Mouse (Mus musculus) testis, adult 2 months (tissue): Measurements from ENCODE around the gene Krtap9-1. TPM values are rescaled to one million over a fixed set of nuclear protein-coding genes. Genes with fewer than 3 reads are reported as not detected.

Experiments
- H3K27ac ChIP-seq: fragments of 200-500 bp; 2 replicates; pipeline ENCODE4 v1.5.1; 2012; ENCODE audit warnings: low read depth, low read length; ENCODE audit not compliant: control insufficient read depth, insufficient read depth
- H3K27me3 ChIP-seq: fragments of 200-500 bp; 2 replicates; pipeline ENCODE4 v1.6.1; 2012; ENCODE audit warnings: mild to moderate bottlenecking, low read length, moderate library complexity; ENCODE audit not compliant: control insufficient read depth, insufficient read depth
- H3K36me3 ChIP-seq: fragments of 200-500 bp; 2 replicates; pipeline ENCODE4 v1.6.1; 2012; ENCODE audit warnings: mild to moderate bottlenecking, low read length; ENCODE audit not compliant: control insufficient read depth, insufficient read depth
- H3K4me1 ChIP-seq: fragments of 200-500 bp; 2 replicates; pipeline ENCODE4 v1.6.1; 2012; ENCODE audit warnings: low read length; ENCODE audit not compliant: control insufficient read depth, insufficient read depth
- H3K4me3 ChIP-seq: fragments of 200-500 bp; 2 replicates; pipeline ENCODE4 v1.5.1; 2012; ENCODE audit warnings: low read depth, mild to moderate bottlenecking, low read length, moderate library complexity, mixed read lengths; ENCODE audit not compliant: control insufficient read depth
- CTCF ChIP-seq: fragments of 200-500 bp; IDR thresholded peaks from 2 replicates; pipeline ENCODE4 v1.5.1; 2012; ENCODE audit warnings: low read depth, mild to moderate bottlenecking, inconsistent platforms, low read length, moderate library complexity; ENCODE audit not compliant: control insufficient read depth, insufficient read depth, insufficient replicate concordance
- POLR2A ChIP-seq: fragments of 200-500 bp; IDR thresholded peaks from 2 replicates; pipeline ENCODE4 v1.6.1; 2012; ENCODE audit warnings: low read depth, mild to moderate bottlenecking, inconsistent platforms, low read length, moderate library complexity; ENCODE audit not compliant: control insufficient read depth
- polyA plus RNA-seq: library from polyadenylated mRNA; depleted of rRNA; stranded (reverse); fragments of >200 nt; gene quantifications from 2 replicates; pipeline ENCODE4 v1.2.3, GENCODE M21; 2012; rRNA removed

Gene Krtap9-1
- polyA plus RNA-seq, 1 experiment: not detected

DNA sequence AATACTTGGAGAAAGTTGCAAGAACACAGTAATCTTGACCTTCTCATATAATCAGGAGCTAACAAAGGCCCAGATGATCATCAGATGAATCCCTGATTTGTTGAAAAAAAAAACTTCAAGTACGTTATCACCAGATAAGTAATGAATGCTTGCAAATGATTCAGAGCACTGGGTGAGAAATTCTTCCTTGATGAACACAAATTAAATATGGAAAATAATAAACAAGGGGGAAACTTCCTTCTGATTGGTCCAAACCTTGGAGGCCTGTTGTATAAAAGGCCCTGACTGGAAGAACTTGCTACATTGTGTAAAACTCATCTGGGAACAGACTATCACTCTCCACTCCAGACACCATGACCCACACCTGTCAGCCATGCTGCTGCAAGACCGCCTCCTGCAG is 34.4 kb downstream of the Krtap9-1 start, which contains the start of gene Krtap31-1:
Krtap31-1 (plus strand) TSS at position 301 of the 400 bp plus-strand sequence.
- Histone ChIP-seq H3K27ac (no peak within 1 kb of the TSS), H3K27me3 (no peaks in the 10 kb centered on the region), H3K4me1 (no peaks in the 10 kb centered on the region), H3K36me3 (no peaks in the 10 kb centered on the region), H3K4me3 (no peak within 1 kb of the TSS)
- no peak for TF ChIP-seq CTCF
- no peak for TF ChIP-seq POLR2A

DNA sequence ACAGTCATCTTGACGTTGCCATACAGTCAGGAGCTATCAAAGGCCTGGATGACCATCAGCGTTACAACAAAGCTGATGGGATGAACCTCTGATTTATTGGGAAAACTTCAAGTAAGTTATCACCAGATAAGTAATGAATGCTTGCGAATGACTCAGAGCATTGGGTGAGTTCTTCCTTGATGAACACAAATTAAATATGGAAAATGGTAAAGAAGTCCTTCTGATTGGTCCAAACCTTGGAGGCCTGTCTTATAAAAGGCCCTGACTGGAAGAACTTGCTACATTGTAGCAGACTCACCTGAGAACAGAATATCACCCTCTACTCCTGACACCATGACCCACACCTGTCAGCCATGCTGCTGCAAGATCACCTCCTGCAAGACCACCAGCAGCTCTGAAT is 41.3 kb downstream of the Krtap9-1 start, which contains the start of gene Gm11565:
Gm11565 (plus strand) TSS at position 301 of the 400 bp plus-strand sequence.
- Histone ChIP-seq H3K4me3 (peak within 1 kb of the TSS; percentile 30), H3K4me1 (peaks cover 2% of the 10 kb centered on the region; the same call in 1 of the 2 replicates), H3K27ac (no peak within 1 kb of the TSS), H3K36me3 (no peaks in the 10 kb centered on the region), H3K27me3 (no peaks in the 10 kb centered on the region)
- TF ChIP-seq CTCF (no peak), POLR2A (no peak)

Other genes with a start within 250 kb of the Krtap9-1 start
- gene Krtap4-1, start 245.2 kb upstream of the Krtap9-1 start, polyA plus RNA-seq: not detected in 2 replicates
- gene Krtap4-2, start 238.3 kb upstream of the Krtap9-1 start, polyA plus RNA-seq: not detected in 2 replicates
- gene Krtap4-7, start 229.3 kb upstream of the Krtap9-1 start, polyA plus RNA-seq: not detected in 2 replicates
- gene Gm11555, start 223.2 kb upstream of the Krtap9-1 start, polyA plus RNA-seq: not detected in 2 replicates
- not detected in 2 replicates for gene Gm11563, start 214.4 kb upstream of the Krtap9-1 start, polyA plus RNA-seq
- gene Krtap4-6, start 207.4 kb upstream of the Krtap9-1 start, polyA plus RNA-seq: 0.15 TPM in 1 of 2 replicates, not detected in the other
- not detected in 2 replicates for gene Gm14190, start 182.6 kb upstream of the Krtap9-1 start, polyA plus RNA-seq
- not detected in 2 replicates for gene Gm14180, start 139.1 kb upstream of the Krtap9-1 start, polyA plus RNA-seq
- not detected in 2 replicates for gene Gm11595, start 100.5 kb upstream of the Krtap9-1 start, polyA plus RNA-seq
- gene Krtap4-8, start 92.7 kb upstream of the Krtap9-1 start, polyA plus RNA-seq: not detected in 2 replicates
- gene Krtap4-9, start 88.2 kb upstream of the Krtap9-1 start, polyA plus RNA-seq: not detected in 2 replicates
- not detected in 2 replicates for gene Gm11596, start 79.9 kb upstream of the Krtap9-1 start, polyA plus RNA-seq
- not detected in 2 replicates for gene Gm11569, start 74.5 kb upstream of the Krtap9-1 start, polyA plus RNA-seq
- gene Gm11554, start 68.9 kb upstream of the Krtap9-1 start, polyA plus RNA-seq: not detected in 2 replicates
- 0.14 and 0.28 TPM in 2 replicates for gene Krtap4-13, start 63.5 kb upstream of the Krtap9-1 start, polyA plus RNA-seq
- gene Gm11564, start 57.7 kb upstream of the Krtap9-1 start, polyA plus RNA-seq: 0.22 and 0.34 TPM in 2 replicates
- not detected in 2 replicates for gene 2300003K06Rik, start 35.3 kb upstream of the Krtap9-1 start, polyA plus RNA-seq
- not detected in 2 replicates for gene Krtap4-16, start 21.8 kb upstream of the Krtap9-1 start, polyA plus RNA-seq
- gene Gm11568, start 15.5 kb upstream of the Krtap9-1 start, polyA plus RNA-seq: not detected in 2 replicates
- gene Gm11559, start 8.9 kb upstream of the Krtap9-1 start, polyA plus RNA-seq: not detected in 2 replicates
- not detected in 2 replicates for gene Gm11567, start 5.8 kb downstream of the Krtap9-1 start, polyA plus RNA-seq
- gene Krtap31-1, start 34.5 kb downstream of the Krtap9-1 start, polyA plus RNA-seq: not detected in 2 replicates
- gene Gm11565, start 41.4 kb downstream of the Krtap9-1 start, polyA plus RNA-seq: 3.6 and 3.9 TPM in 2 replicates
- not detected in 2 replicates for gene Krtap31-2, start 62.9 kb downstream of the Krtap9-1 start, polyA plus RNA-seq
- not detected in 2 replicates for gene Krtap9-5, start 75.1 kb downstream of the Krtap9-1 start, polyA plus RNA-seq
- gene Krtap29-1, start 105.7 kb downstream of the Krtap9-1 start, polyA plus RNA-seq: 0.24 TPM in 1 of 2 replicates, not detected in the other
- gene Krtap16-1, start 113.2 kb downstream of the Krtap9-1 start, polyA plus RNA-seq: 0.06 and 0.12 TPM in 2 replicates
- 1.8 and 2.0 TPM in 2 replicates for gene Krtap17-1, start 120.6 kb downstream of the Krtap9-1 start, polyA plus RNA-seq
- not detected in 2 replicates for gene Krt33a, start 142.8 kb downstream of the Krtap9-1 start, polyA plus RNA-seq
- gene Krt33b, start 156.5 kb downstream of the Krtap9-1 start, polyA plus RNA-seq: not detected in 2 replicates
- not detected in 2 replicates for gene Krt34, start 168.2 kb downstream of the Krtap9-1 start, polyA plus RNA-seq
- gene Krt31, start 177.2 kb downstream of the Krtap9-1 start, polyA plus RNA-seq: 0.12 and 0.18 TPM in 2 replicates
- gene Krt32, start 214.8 kb downstream of the Krtap9-1 start, polyA plus RNA-seq: 1.2 TPM in 1 of 2 replicates, not detected in the other
- gene Krt35, start 222.9 kb downstream of the Krtap9-1 start, polyA plus RNA-seq: 0.17 TPM in 1 of 2 replicates, not detected in the other
- not detected in 2 replicates for gene Krt36, start 232.2 kb downstream of the Krtap9-1 start, polyA plus RNA-seq
- gene Krt13, start 248.2 kb downstream of the Krtap9-1 start, polyA plus RNA-seq: not detected in 2 replicates